Mouse (Mus musculus) liver, postnatal 0 days (tissue): ENCODE results near the gene Mbnl2.

Experiments
- CTCF ChIP-seq: sonication (generic); IDR thresholded peaks from 2 replicates; pipeline ENCODE4 v1.5.1; 2016; ENCODE audit warnings: antibody characterized with exemption, low read depth
- EP300 ChIP-seq: IDR thresholded peaks from 2 replicates; pipeline ENCODE4 v1.6.1; 2016; ENCODE audit warnings: antibody characterized with exemption, low read depth, mild to moderate bottlenecking

- no peak for TF ChIP-seq CTCF
- no peak for TF ChIP-seq EP300
Observed at GRCm38 (mm10) chr14:120368914-120369391, 93.5 kb downstream of the Mbnl2 start.
